Mouse (Mus musculus): ENCODE results near the gene Gsto2. TPM values are rescaled to one million over a fixed set of nuclear protein-coding genes. Genes with fewer than 3 reads are reported as not detected.

Gsto2 gene
- polyA plus RNA-seq, 1 experiment from 2014 or later = 0.67 TPM

DNA sequence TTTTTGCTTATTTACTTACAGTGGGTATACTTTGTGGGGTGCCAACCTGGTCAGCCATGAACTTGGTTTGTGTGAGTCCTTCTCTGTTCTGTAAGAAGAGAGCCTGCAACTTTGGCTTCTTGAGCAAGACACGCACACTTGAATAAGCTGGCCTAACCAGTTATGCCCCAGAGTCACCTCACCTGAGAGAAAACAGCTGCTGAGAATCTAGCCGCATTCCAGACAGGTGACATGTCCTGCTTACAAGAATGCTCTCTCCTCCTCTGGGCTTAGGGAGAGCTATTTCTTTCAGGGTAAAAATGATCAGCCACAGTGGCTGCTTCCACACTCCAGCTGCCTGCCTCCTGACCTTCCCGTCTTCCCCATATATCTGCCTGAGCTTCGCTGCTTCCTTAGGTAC, 63.7 kb downstream of the Gsto2 start:
- Histone ChIP-seq H3K27me3 (replicated peaks; ENCODE audit: control insufficient read depth, insufficient read depth, low read length) (no peaks in the 10 kb centered on the region), H3K9me3 (ENCODE audit: control insufficient read depth, low read length) (no peaks in the 10 kb centered on the region), H3K36me3 (ENCODE audit: control insufficient read depth, insufficient read depth, low read length) (no peaks in the 10 kb centered on the region), H3K4me1 (replicated peaks; ENCODE audit: control insufficient read depth, insufficient read depth, low read length) (no peaks in the 10 kb centered on the region), H3K4me3 (ENCODE audit: low read depth, low read length) (no peak overlapping the region), H3K27ac (ENCODE audit: low read depth, low read length) (no peak overlapping the region), H3K9ac (ENCODE audit: low read depth, low read length) (no peak overlapping the region), H3K4me2 (no peak overlapping the region)
- DNase-seq (ENCODE audit: low spot score) (no peak), ATAC-seq (replicated peaks; ENCODE audit: low FRiP score) (no peak)
- WGBS = 77% methylated on average over 4 of the region's 4 CpGs

DNA sequence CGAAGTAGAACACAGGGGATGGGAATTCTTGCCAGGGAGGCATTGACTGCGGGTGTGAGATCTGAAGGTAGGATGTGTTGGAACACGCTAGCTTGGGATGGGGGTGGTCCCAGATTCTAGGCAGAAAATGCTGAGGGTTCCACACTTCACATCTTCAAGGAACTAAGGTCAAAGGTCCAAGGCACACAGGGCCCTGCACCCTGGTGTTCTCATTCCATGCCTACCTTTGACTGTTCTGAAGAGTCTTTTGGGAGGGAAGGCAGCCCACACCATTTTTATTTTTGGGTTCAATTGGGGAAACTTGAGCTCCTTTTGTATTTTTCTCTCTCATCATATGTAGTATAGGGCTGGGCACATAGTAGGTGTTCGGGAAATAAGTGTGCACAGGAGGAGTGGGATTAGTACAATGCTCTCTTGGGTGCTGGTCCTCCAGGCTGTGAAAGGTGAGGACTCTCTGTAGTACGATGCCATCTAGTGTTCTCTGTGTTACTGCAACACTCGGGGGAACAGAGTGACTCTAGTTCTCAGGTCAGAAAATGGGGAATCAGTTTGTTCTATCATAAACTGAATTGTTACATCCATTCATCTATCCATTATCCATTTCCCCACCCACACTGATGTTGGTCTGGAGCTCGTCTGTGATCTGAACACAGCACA, 66.8 kb downstream of the Gsto2 start:
- Histone ChIP-seq H3K27me3 (replicated peaks; ENCODE audit: control insufficient read depth, insufficient read depth, low read length) (no peaks in the 10 kb centered on the region), H3K9ac (ENCODE audit: low read depth, low read length) (no peak overlapping the region), H3K9me3 (ENCODE audit: control insufficient read depth, low read length) (no peaks in the 10 kb centered on the region), H3K4me1 (replicated peaks; ENCODE audit: control insufficient read depth, insufficient read depth, low read length) (no peaks in the 10 kb centered on the region), H3K4me3 (ENCODE audit: low read depth, low read length) (no peak overlapping the region), H3K4me2 (no peak overlapping the region), H3K27ac (ENCODE audit: low read depth, low read length) (no peak overlapping the region), H3K36me3 (ENCODE audit: control insufficient read depth, insufficient read depth, low read length) (no peaks in the 10 kb centered on the region)
- 40% methylated on average over 7 of the region's 7 CpGs for WGBS
- DNase-seq (ENCODE audit: low spot score) (no peak), ATAC-seq (replicated peaks; ENCODE audit: low FRiP score) (peak; percentile 60)

DNA sequence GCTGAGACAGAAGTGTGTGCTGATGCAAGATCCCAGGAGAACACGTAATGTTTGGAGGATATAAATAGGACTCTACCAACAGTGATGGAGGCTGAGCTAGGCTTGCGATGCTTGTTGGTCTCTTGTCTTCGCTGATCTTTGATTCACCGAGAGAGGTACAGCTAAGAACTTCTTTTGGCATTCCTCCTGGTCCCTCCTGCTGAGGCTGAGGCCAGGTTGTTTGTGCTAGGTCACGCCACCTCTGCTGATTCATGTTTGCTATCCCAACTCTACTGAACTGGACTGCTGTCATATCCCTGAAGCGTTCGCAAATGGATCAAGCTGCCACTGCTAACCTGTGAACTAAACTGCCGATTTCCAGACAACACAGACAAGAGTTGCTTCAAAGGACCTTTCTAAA, 68.8 kb downstream of the Gsto2 start:
- 0 out of 2 replicates have a peak, but pooled peaks cover 3% of the 10 kb centered on the region for H3K4me1 ChIP-seq (replicated peaks; ENCODE audit: control insufficient read depth, insufficient read depth, low read length)

DNA sequence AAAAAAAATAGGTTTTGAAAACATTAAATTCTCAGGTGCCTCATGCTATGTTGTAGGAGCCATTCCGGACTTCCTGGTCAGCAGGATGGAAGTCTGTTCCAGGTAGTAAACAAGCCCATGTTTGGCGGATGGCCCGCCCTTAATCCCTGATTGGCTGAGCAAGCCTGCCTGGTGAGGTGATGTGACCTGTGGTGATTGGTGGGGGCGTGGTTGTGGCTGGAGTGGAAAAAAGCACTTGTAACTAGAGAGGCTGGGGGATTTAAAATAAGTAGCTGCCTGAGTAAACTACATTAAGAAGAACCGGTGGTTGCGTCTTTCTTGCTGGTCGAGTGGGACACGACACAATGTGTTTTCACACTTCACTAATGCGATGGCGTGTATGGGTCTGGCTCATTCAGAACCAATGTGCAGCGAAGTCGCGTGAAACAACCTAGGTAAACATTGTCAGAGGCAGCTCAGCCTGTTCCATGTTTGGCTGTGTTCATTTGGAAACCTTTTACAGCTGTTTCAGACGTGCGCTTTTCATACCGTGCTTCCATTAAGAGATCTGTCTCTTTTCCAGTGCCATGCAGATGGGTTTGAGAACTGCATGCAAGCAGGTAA, 69.4 kb downstream of the Gsto2 start:
- Histone ChIP-seq H3K9ac (ENCODE audit: low read depth, low read length) (no peak overlapping the region), H3K9me3 (ENCODE audit: control insufficient read depth, low read length) (no peaks in the 10 kb centered on the region), H3K4me2 (no peak overlapping the region), H3K27me3 (replicated peaks; ENCODE audit: control insufficient read depth, insufficient read depth, low read length) (peaks cover 12% of the 10 kb centered on the region), H3K4me3 (ENCODE audit: low read depth, low read length) (no peak overlapping the region), H3K4me1 (replicated peaks; ENCODE audit: control insufficient read depth, insufficient read depth, low read length) (0 out of 2 replicates have a peak, but pooled peaks cover 3% of the 10 kb centered on the region), H3K36me3 (ENCODE audit: control insufficient read depth, insufficient read depth, low read length) (no peaks in the 10 kb centered on the region), H3K27ac (ENCODE audit: low read depth, low read length) (no peak overlapping the region)
- DNase-seq (ENCODE audit: low spot score) = no peak
- ATAC-seq (replicated peaks; ENCODE audit: low FRiP score) = no peak
- 66% methylated on average over 16 of the region's 16 CpGs for WGBS

More for the DNA sequence above, 68.8 kb downstream of the Gsto2 start:
- WGBS = 85% methylated on average over 8 of the region's 8 CpGs
- Histone ChIP-seq H3K27ac (ENCODE audit: low read depth, low read length) (no peak overlapping the region), H3K4me2 (no peak overlapping the region), H3K9me3 (ENCODE audit: control insufficient read depth, low read length) (no peaks in the 10 kb centered on the region), H3K36me3 (ENCODE audit: control insufficient read depth, insufficient read depth, low read length) (no peaks in the 10 kb centered on the region), H3K4me3 (ENCODE audit: low read depth, low read length) (no peak overlapping the region), H3K27me3 (replicated peaks; ENCODE audit: control insufficient read depth, insufficient read depth, low read length) (peaks cover 12% of the 10 kb centered on the region), H3K9ac (ENCODE audit: low read depth, low read length) (no peak overlapping the region)
- DNase-seq (ENCODE audit: low spot score) (no peak), ATAC-seq (replicated peaks; ENCODE audit: low FRiP score) (no peak)

DNA sequence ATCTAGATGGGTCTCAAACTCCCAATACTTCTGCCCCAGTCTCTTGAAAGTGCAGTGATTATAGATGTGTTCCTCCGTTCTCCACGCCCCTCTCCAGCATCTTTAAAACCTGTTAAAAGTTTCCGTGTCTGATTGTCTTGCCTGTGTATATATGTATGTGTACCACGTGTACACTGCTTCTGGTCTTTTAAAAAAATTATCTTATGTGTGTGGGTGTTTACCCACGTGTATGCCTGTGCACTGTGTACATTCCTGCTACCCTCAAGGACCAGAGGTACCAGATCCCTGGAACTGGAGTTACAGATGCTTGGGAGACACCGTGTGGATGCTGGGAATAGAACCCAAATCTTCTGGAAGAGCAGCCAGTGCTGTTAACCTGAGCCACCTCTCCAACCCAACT, 70.2 kb downstream of the Gsto2 start:
- H3K36me3 ChIP-seq (ENCODE audit: control insufficient read depth, insufficient read depth, low read length) = no peaks in the 10 kb centered on the region
- no peak for ATAC-seq (replicated peaks; ENCODE audit: low FRiP score)
- H3K9me3 ChIP-seq (ENCODE audit: control insufficient read depth, low read length) = no peaks in the 10 kb centered on the region
- H3K27ac ChIP-seq (ENCODE audit: low read depth, low read length) = no peak overlapping the region
- H3K4me1 ChIP-seq (replicated peaks; ENCODE audit: control insufficient read depth, insufficient read depth, low read length) = 0 out of 2 replicates have a peak, but pooled peaks cover 3% of the 10 kb centered on the region
- WGBS = 78% methylated on average over 6 of the region's 6 CpGs
- peaks cover 15% of the 10 kb centered on the region for H3K27me3 ChIP-seq (replicated peaks; ENCODE audit: control insufficient read depth, insufficient read depth, low read length)
- H3K4me2 ChIP-seq = no peak overlapping the region
- H3K4me3 ChIP-seq (ENCODE audit: low read depth, low read length) = no peak overlapping the region
- no peak overlapping the region for H3K9ac ChIP-seq (ENCODE audit: low read depth, low read length)
- DNase-seq (ENCODE audit: low spot score) = no peak

Small RNA genes lying within 50 kb of the gene (microRNA-seq; reads per million reads assigned to microRNA genes)
- gene Gm22240 (ENCODE audit: borderline number of aligned reads) = not detected

Other genes with a start within 250 kb of the Gsto2 start
- 0.36 and 0.97 TPM in 2 replicates for gene Col17a1, start 173.4 kb upstream of the Gsto2 start, polyA plus RNA-seq (2014; fragmentation: Nextera tagmentation; extraction: Ambion mirVana)
- 218 and 238 TPM in 2 replicates for gene Sfr1, start 133.9 kb upstream of the Gsto2 start, polyA plus RNA-seq (2014; fragmentation: Nextera tagmentation; extraction: Ambion mirVana)
- 183 and 195 TPM in 2 replicates for gene Gsto1, start 10.6 kb upstream of the Gsto2 start, polyA plus RNA-seq (2014; fragmentation: Nextera tagmentation; extraction: Ambion mirVana)
- gene Cfap43, start 53.8 kb downstream of the Gsto2 start, polyA plus RNA-seq (2014; fragmentation: Nextera tagmentation; extraction: Ambion mirVana) = 0.04 TPM in 1 of 2 replicates, not detected in the other
- gene Itprip, start 53.8 kb downstream of the Gsto2 start, polyA plus RNA-seq (2014; fragmentation: Nextera tagmentation; extraction: Ambion mirVana) = 9.2 and 9.8 TPM in 2 replicates
- gene Cfap58, start 72.1 kb downstream of the Gsto2 start, polyA plus RNA-seq (2014; fragmentation: Nextera tagmentation; extraction: Ambion mirVana) = 0.04 TPM in 1 of 2 replicates, not detected in the other